Mouse (Mus musculus): ENCODE results near the gene P4ha1. TPM values are rescaled to one million over a fixed set of nuclear protein-coding genes. Genes with fewer than 3 reads are reported as not detected.
"Not testable (repeated sequence)": the region's sequence is repeated elsewhere in the genome, so short reads cannot be mapped to it uniquely, and the experiment has no call there.

Gene P4ha1
- polyA plus RNA-seq, 2 experiments = 95.1 to 108 TPM

- H3K36me3 ChIP-seq (ENCODE audit: control insufficient read depth, insufficient read depth, low read length) = no peaks in the 10 kb centered on the region
- no peak overlapping the region for H3K9ac ChIP-seq (ENCODE audit: low read depth, low read length, severe bottlenecking)
- H3K4me2 ChIP-seq (replicated peaks; ENCODE audit: low read depth, low read length, severe bottlenecking) = no peak overlapping the region
- no peak for TF ChIP-seq POLR2A (IDR thresholded peaks at IDR 0.05; ENCODE audit: borderline replicate concordance, extremely low read depth, insufficient read depth, insufficient read length)
- H3K4me1 ChIP-seq (ENCODE audit: control insufficient read depth, insufficient read depth, low read length) = no peaks in the 10 kb centered on the region
- WGBS = 79% methylated on average over 7 of the region's 8 CpGs
- no peak overlapping the region for H3K27ac ChIP-seq (replicated peaks; ENCODE audit: low read depth, low read length)
- no peak overlapping the region for H3K4me3 ChIP-seq (replicated peaks; ENCODE audit: low read length)
- ATAC-seq (ENCODE audit: low FRiP score, low read depth) (no peak), DNase-seq (ENCODE audit: low spot score) (no peak)
- H3K9me3 ChIP-seq (ENCODE audit: control insufficient read depth, low read length) = peaks cover 16% of the 10 kb centered on the region; the same call in 1 of the 2 replicates
- H3K27me3 ChIP-seq (ENCODE audit: control insufficient read depth, insufficient read depth, low read length) = no peaks in the 10 kb centered on the region
Measured at GRCm38 (mm10) chr10:59386951-59387350, 63.9 kb downstream of the P4ha1 start.

DNA sequence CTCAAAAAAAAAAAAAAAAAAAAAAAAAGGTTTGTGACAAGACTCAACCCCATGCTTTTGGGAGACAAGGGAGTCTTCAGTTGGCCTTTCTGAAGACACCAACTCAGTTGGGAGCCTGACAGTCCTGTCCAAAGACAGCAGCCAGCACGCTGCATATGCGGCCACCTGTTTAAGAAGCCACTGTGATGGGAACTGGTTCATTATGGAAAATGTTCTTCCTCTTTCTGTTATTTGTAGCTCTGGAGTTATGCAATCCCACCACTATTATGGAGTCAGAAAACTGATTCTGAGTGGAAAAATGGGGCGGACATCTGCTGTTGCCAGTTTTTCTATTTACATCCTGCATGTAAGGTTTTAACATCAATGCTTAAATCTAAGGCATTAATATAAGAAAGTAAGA, 66.6 kb downstream of the P4ha1 start:
- Histone ChIP-seq H3K9ac (ENCODE audit: low read depth, low read length, severe bottlenecking) (no peak overlapping the region), H3K4me1 (ENCODE audit: control insufficient read depth, insufficient read depth, low read length) (no peaks in the 10 kb centered on the region), H3K27me3 (ENCODE audit: control insufficient read depth, insufficient read depth, low read length) (no peaks in the 10 kb centered on the region), H3K9me3 (ENCODE audit: control insufficient read depth, low read length) (peaks cover 16% of the 10 kb centered on the region; the same call in 1 of the 2 replicates), H3K4me3 (replicated peaks; ENCODE audit: low read length) (no peak overlapping the region), H3K4me2 (replicated peaks; ENCODE audit: low read depth, low read length, severe bottlenecking) (no peak overlapping the region), H3K27ac (replicated peaks; ENCODE audit: low read depth, low read length) (no peak overlapping the region), H3K36me3 (ENCODE audit: control insufficient read depth, insufficient read depth, low read length) (no peaks in the 10 kb centered on the region)
- 98% methylated on average over 3 of the region's 3 CpGs for WGBS
- no peak for DNase-seq (ENCODE audit: low spot score)
- TF ChIP-seq POLR2A (IDR thresholded peaks at IDR 0.05; ENCODE audit: borderline replicate concordance, extremely low read depth, insufficient read depth, insufficient read length) = no peak
- no peak for ATAC-seq (ENCODE audit: low FRiP score, low read depth)

GRCm38 (mm10) chr10:59391907-59392306, 68.8 kb downstream of the P4ha1 start:
- WGBS = 65% methylated on average over 4 of the region's 4 CpGs
- no peak for TF ChIP-seq POLR2A (IDR thresholded peaks at IDR 0.05; ENCODE audit: borderline replicate concordance, extremely low read depth, insufficient read depth, insufficient read length)
- no peaks in the 10 kb centered on the region for H3K4me1 ChIP-seq (ENCODE audit: control insufficient read depth, insufficient read depth, low read length)
- H3K27me3 ChIP-seq (ENCODE audit: control insufficient read depth, insufficient read depth, low read length) = no peaks in the 10 kb centered on the region
- no peak for ATAC-seq (ENCODE audit: low FRiP score, low read depth)
- H3K9me3 ChIP-seq (ENCODE audit: control insufficient read depth, low read length) = peaks cover 16% of the 10 kb centered on the region; the same call in 1 of the 2 replicates
- H3K27ac ChIP-seq (replicated peaks; ENCODE audit: low read depth, low read length) = no peak overlapping the region
- H3K9ac ChIP-seq (ENCODE audit: low read depth, low read length, severe bottlenecking) = no peak overlapping the region
- no peak overlapping the region for H3K4me2 ChIP-seq (replicated peaks; ENCODE audit: low read depth, low read length, severe bottlenecking)
- no peaks in the 10 kb centered on the region for H3K36me3 ChIP-seq (ENCODE audit: control insufficient read depth, insufficient read depth, low read length)
- H3K4me3 ChIP-seq (replicated peaks; ENCODE audit: low read length) = no peak overlapping the region
- no peak for DNase-seq (ENCODE audit: low spot score)

DNA sequence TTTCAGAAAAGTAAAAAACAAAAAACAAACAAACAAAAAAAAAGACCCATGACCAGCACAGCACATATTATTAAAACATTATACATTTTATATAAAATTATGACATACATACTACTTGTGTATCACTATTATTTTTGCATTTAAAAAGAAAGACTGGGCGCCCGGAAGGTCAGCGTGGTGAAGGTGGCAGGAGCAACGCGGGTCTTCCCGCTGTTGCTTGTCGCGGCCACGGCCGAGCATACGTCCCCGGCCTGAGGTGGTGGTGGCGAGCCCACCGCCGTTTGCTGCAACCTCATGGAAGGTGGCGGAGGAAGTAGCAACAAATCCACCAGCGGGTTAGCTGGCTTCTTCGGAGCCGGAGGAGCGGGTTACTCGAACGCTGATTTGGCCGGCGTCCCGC, 72.4 kb downstream of the P4ha1 start, which contains the start of gene Gm10273:
Gene Gm10273 (plus strand): TSS at position 172 of the 400 bp plus-strand sequence.
- H3K9ac ChIP-seq (ENCODE audit: low read depth, low read length, severe bottlenecking); H3K9me3 ChIP-seq (ENCODE audit: control insufficient read depth, low read length); DNase-seq (ENCODE audit: low spot score); H3K36me3 ChIP-seq (ENCODE audit: control insufficient read depth, insufficient read depth, low read length); H3K4me2 ChIP-seq (replicated peaks; ENCODE audit: low read depth, low read length, severe bottlenecking); H3K4me1 ChIP-seq (ENCODE audit: control insufficient read depth, insufficient read depth, low read length); ATAC-seq (ENCODE audit: low FRiP score, low read depth); H3K27me3 ChIP-seq (ENCODE audit: control insufficient read depth, insufficient read depth, low read length); H3K27ac ChIP-seq (replicated peaks; ENCODE audit: low read depth, low read length); H3K4me3 ChIP-seq (replicated peaks; ENCODE audit: low read length): not testable (repeated sequence)
- WGBS = 97% methylated on average over 11 of the region's 25 CpGs

- ATAC-seq (ENCODE audit: low FRiP score, low read depth) (no peak), DNase-seq (ENCODE audit: low spot score) (no peak)
- Histone ChIP-seq H3K9me3 (ENCODE audit: control insufficient read depth, low read length) (no peaks in the 10 kb centered on the region), H3K4me3 (replicated peaks; ENCODE audit: low read length) (no peak within 1 kb of the TSS), H3K27me3 (ENCODE audit: control insufficient read depth, insufficient read depth, low read length) (no peaks in the 10 kb centered on the region), H3K27ac (replicated peaks; ENCODE audit: low read depth, low read length) (no peak within 1 kb of the TSS), H3K36me3 (ENCODE audit: control insufficient read depth, insufficient read depth, low read length) (no peaks in the 10 kb centered on the region), H3K4me2 (replicated peaks; ENCODE audit: low read depth, low read length, severe bottlenecking) (no peak within 1 kb of the TSS), H3K9ac (ENCODE audit: low read depth, low read length, severe bottlenecking) (no peak within 1 kb of the TSS), H3K4me1 (ENCODE audit: control insufficient read depth, insufficient read depth, low read length) (no peaks in the 10 kb centered on the region)
- no peak for TF ChIP-seq POLR2A (IDR thresholded peaks at IDR 0.05; ENCODE audit: borderline replicate concordance, extremely low read depth, insufficient read depth, insufficient read length)
- 72% methylated on average over 21 of the region's 21 CpGs for WGBS
Measured at GRCm38 (mm10) chr10:59402899-59403792, 80.0 kb downstream of the P4ha1 start, which contains the start of gene Pla2g12b. Gene Pla2g12b (plus strand): TSS chr10:59403660.

Measured in limb, embryonic 14.5 days (tissue).